Comparison of ENCODE assay signal across 9 mouse cellular contexts in genomic region chr1:135347498-135348169, GRCm38 (mm10). TPM values are rescaled to one million over a fixed set of nuclear protein-coding genes. Genes with fewer than 3 reads are reported as not detected.
DNase-seq lines count a peak whose midpoint lies in the region; ATAC-seq and TF ChIP-seq lines count a peak whose summit lies in the region.
"Had no signal": no experiment of that assay in that cellular context is flagged by ENCODE, and none has a peak within 500 bp of the region (broad histone marks: within the 10 kb centered on the region; RNA-seq: fewer than 3 reads in every experiment).

No protein-coding gene starts in this region.

- H3K27ac ChIP-seq in hindbrain, embryonic 10.5 days = 0 out of 2 replicates have a peak overlapping the region, but pooled peaks have one; percentile 9
- no peak overlapping the region for H3K27ac ChIP-seq in hindbrain, embryonic 16.5 days (ENCODE audit: low read depth, low read length)
- H3K27ac ChIP-seq in CH12.LX (ENCODE audit: insufficient read depth, low read depth) = no peak overlapping the region
- 0 out of 2 replicates have a peak overlapping the region, but pooled peaks have one; percentile 48 for H3K27ac ChIP-seq in embryonic facial prominence, embryonic 14.5 days (replicated peaks; ENCODE audit: low read depth, low read length)
- H3K27ac ChIP-seq in hindbrain, embryonic 12.5 days = no peak overlapping the region
- H3K27ac ChIP-seq: neural tube, embryonic 12.5 days had no signal

- H3K36me3 ChIP-seq in hindbrain, embryonic 10.5 days = no peaks in the 10 kb centered on the region
- H3K36me3 ChIP-seq in hindbrain, embryonic 16.5 days (ENCODE audit: control insufficient read depth, insufficient read depth, low read length) = no peaks in the 10 kb centered on the region
- H3K36me3 ChIP-seq in CH12.LX (replicated peaks in 1 of 2; ENCODE audit: control insufficient read depth in 1 of 2, insufficient read depth in 1 of 2, low read length in 1 of 2) = no peaks in the 10 kb centered on the region
- H3K36me3 ChIP-seq in embryonic facial prominence, embryonic 14.5 days (ENCODE audit: control insufficient read depth, insufficient read depth, low read length) = no peaks in the 10 kb centered on the region
- H3K36me3 ChIP-seq in hindbrain, embryonic 12.5 days = no peaks in the 10 kb centered on the region
- H3K36me3 ChIP-seq: neural tube, embryonic 12.5 days had no signal

- intact Hi-C loops in left cerebral cortex, postnatal 25 days (cut with DNase I) = no loop called here

- dilution Hi-C loops in CH12.LX (cut with MboI; ENCODE audit: extremely low pct_ligation_motif_present, extremely low pct_unique_long_range_greater_than_20kb, low sequenced_read_pairs) = no loop called here

- H3K9ac ChIP-seq in hindbrain, embryonic 16.5 days (ENCODE audit: low read depth, low read length) = no peak overlapping the region
- H3K9ac ChIP-seq in CH12.LX (ENCODE audit: insufficient read depth, low read depth) = no peak overlapping the region
- no peak overlapping the region for H3K9ac ChIP-seq in embryonic facial prominence, embryonic 14.5 days (ENCODE audit: low read depth, low read length)
- H3K9ac ChIP-seq in hindbrain, embryonic 12.5 days = no peak overlapping the region
- H3K9ac ChIP-seq: neural tube, embryonic 12.5 days had no signal

- no peak for TF ChIP-seq CTCF in CH12.LX (conservative IDR thresholded peaks at IDR 0.05 in 1 of 2, IDR thresholded peaks at IDR 0.05 in 1 of 2; ENCODE audit: low read depth in 2 of 2, low read length in 2 of 2)

- in situ Hi-C loops in CH12.LX (cut with MboI; ENCODE audit: low pct_ligation_motif_present, low pct_unique_long_range_greater_than_20kb, low sequenced_read_pairs) = no loop called here

- H3K4me1 ChIP-seq in hindbrain, embryonic 10.5 days (replicated peaks) = peaks cover 10% of the 10 kb centered on the region
- no peaks in the 10 kb centered on the region for H3K4me1 ChIP-seq in hindbrain, embryonic 16.5 days (ENCODE audit: control insufficient read depth, insufficient read depth, low read depth, low read length)
- H3K4me1 ChIP-seq in CH12.LX (ENCODE audit: control insufficient read depth in 1 of 2, insufficient read depth in 2 of 2) = peaks cover 18 to 26% of the 10 kb centered on the region in 2 experiments
- H3K4me1 ChIP-seq in embryonic facial prominence, embryonic 14.5 days (ENCODE audit: control insufficient read depth, insufficient read depth, low read length) = peaks cover 8% of the 10 kb centered on the region; the same call in 1 of the 2 replicates
- H3K4me1 ChIP-seq in hindbrain, embryonic 12.5 days = no peaks in the 10 kb centered on the region
- H3K4me1 ChIP-seq: neural tube, embryonic 12.5 days had no signal

- no peak for TF ChIP-seq RAD21 in CH12.LX (IDR thresholded peaks at IDR 0.05; ENCODE audit: low read depth, low read length)

- H3K27me3 ChIP-seq in hindbrain, embryonic 10.5 days (ENCODE audit: insufficient read depth, poor library complexity, severe bottlenecking) = no peaks in the 10 kb centered on the region
- H3K27me3 ChIP-seq in hindbrain, embryonic 16.5 days (replicated peaks; ENCODE audit: control insufficient read depth, insufficient read depth, low read length) = no peaks in the 10 kb centered on the region
- H3K27me3 ChIP-seq in CH12.LX (replicated peaks) = no peaks in the 10 kb centered on the region
- no peaks in the 10 kb centered on the region for H3K27me3 ChIP-seq in embryonic facial prominence, embryonic 14.5 days (replicated peaks; ENCODE audit: control insufficient read depth, insufficient read depth, low read length)
- no peaks in the 10 kb centered on the region for H3K27me3 ChIP-seq in hindbrain, embryonic 12.5 days
- H3K27me3 ChIP-seq: neural tube, embryonic 12.5 days had no signal

- 64% methylated on average over 4 of the region's 4 CpGs for WGBS in hindbrain, embryonic 10.5 days
- 54% methylated on average over 4 of the region's 4 CpGs for WGBS in hindbrain, embryonic 16.5 days
- WGBS in embryonic facial prominence, embryonic 14.5 days = 47% methylated on average over 4 of the region's 4 CpGs
- 52% methylated on average over 4 of the region's 4 CpGs for WGBS in hindbrain, embryonic 12.5 days

- TF ChIP-seq POLR2A in CH12.LX (IDR thresholded peaks at IDR 0.05; ENCODE audit: low read depth, low read length) = no peak

- no peaks in the 10 kb centered on the region for H3K79me2 ChIP-seq in CH12.LX (replicated peaks; ENCODE audit: control insufficient read depth, extremely low read depth, insufficient read depth, poor library complexity, severe bottlenecking)

- DNase-seq in hindbrain, embryonic 10.5 days (ENCODE audit: low spot score) = no peak
- DNase-seq in CH12.LX (ENCODE audit: extremely low read depth) = peak; percentile 34
- DNase-seq in embryonic facial prominence, embryonic 14.5 days (ENCODE audit: low spot score) = no peak
- peak; percentile 46 to 64 for DNase-seq in left cerebral cortex, postnatal 25 days (ENCODE audit: low spot score in 2 of 2)
- DNase-seq in testis, postnatal 14 days (ENCODE audit: low spot score) = peak; percentile 87
- no peak for DNase-seq in cerebellum, postnatal 4 days (ENCODE audit: low spot score in 2 of 2)

- no peak overlapping the region for H3K4me2 ChIP-seq in hindbrain, embryonic 16.5 days (ENCODE audit: low read length)
- H3K4me2 ChIP-seq in CH12.LX (ENCODE audit: insufficient read depth, low read depth, poor library complexity, severe bottlenecking) = no peak overlapping the region
- H3K4me2 ChIP-seq in embryonic facial prominence, embryonic 14.5 days (ENCODE audit: low read depth, low read length) = no peak overlapping the region
- H3K4me2 ChIP-seq in hindbrain, embryonic 12.5 days (replicated peaks) = no peak overlapping the region
- H3K4me2 ChIP-seq: neural tube, embryonic 12.5 days had no signal

- ATAC-seq in hindbrain, embryonic 16.5 days = no peak
- no peak; the same call in 1 of the 2 replicates for ATAC-seq in embryonic facial prominence, embryonic 14.5 days (ENCODE audit: low read depth)
- no peak for ATAC-seq in hindbrain, embryonic 12.5 days (ENCODE audit: low FRiP score)

- no peak for TF ChIP-seq EP300 in CH12.LX (IDR thresholded peaks at IDR 0.05; ENCODE audit: low read length)

- H3K9me3 ChIP-seq in hindbrain, embryonic 10.5 days = no peaks in the 10 kb centered on the region
- H3K9me3 ChIP-seq in hindbrain, embryonic 16.5 days (ENCODE audit: control insufficient read depth, low read length) = no peaks in the 10 kb centered on the region
- H3K9me3 ChIP-seq in CH12.LX (replicated peaks; ENCODE audit: low read length) = peaks cover 2% of the 10 kb centered on the region
- H3K9me3 ChIP-seq in embryonic facial prominence, embryonic 14.5 days (ENCODE audit: control insufficient read depth, low read length) = no peaks in the 10 kb centered on the region
- H3K9me3 ChIP-seq in hindbrain, embryonic 12.5 days (replicated peaks) = no peaks in the 10 kb centered on the region
- H3K9me3 ChIP-seq: neural tube, embryonic 12.5 days had no signal

- H3K4me3 ChIP-seq in hindbrain, embryonic 10.5 days = no peak overlapping the region
- H3K4me3 ChIP-seq in hindbrain, embryonic 16.5 days (ENCODE audit: low read length) = no peak overlapping the region
- H3K4me3 ChIP-seq in CH12.LX (replicated peaks in 1 of 3; ENCODE audit: low read depth in 2 of 3, low read length in 2 of 3, poor library complexity in 1 of 3) = no peak overlapping the region
- no peak overlapping the region for H3K4me3 ChIP-seq in embryonic facial prominence, embryonic 14.5 days (ENCODE audit: low read depth, low read length)
- H3K4me3 ChIP-seq in hindbrain, embryonic 12.5 days = no peak overlapping the region
- H3K4me3 ChIP-seq: neural tube, embryonic 12.5 days had no signal

TF ChIP-seq in CH12.LX, 34 proteins besides CTCF, POLR2A, EP300 and RAD21 (continues in another document):
- TF ChIP-seq SIN3A (IDR thresholded peaks at IDR 0.05; ENCODE audit: low read length) (no peak), PAX5 (IDR thresholded peaks at IDR 0.05; ENCODE audit: low read length) (no peak), POLR2AphosphoS2 (IDR thresholded peaks at IDR 0.05; ENCODE audit: low read depth, low read length) (no peak), ZKSCAN1 (IDR thresholded peaks at IDR 0.05; ENCODE audit: borderline replicate concordance, low read depth, low read length) (no peak), E2F4 (IDR thresholded peaks at IDR 0.05; ENCODE audit: insufficient replicate concordance, low read depth, low read length) (no peak), USF2 (conservative IDR thresholded peaks at IDR 0.05; ENCODE audit: low read depth, low read length) (no peak)

RNA-seq across cellular contexts. Expression of gene Lmod1, which starts 23.0 kb away (rescaled TPM):
- polyA plus RNA-seq in hindbrain, embryonic 10.5 days (2016; fragmentation: Nextera tagmentation; extraction: Ambion mirVana) = 0.50 and 0.66 TPM in 2 replicates
- polyA plus RNA-seq in hindbrain, embryonic 16.5 days (2015; fragmentation: Nextera tagmentation; extraction: Ambion mirVana) = 0.28 and 0.46 TPM in 2 replicates
- total RNA-seq in CH12.LX (2012; rRNA removed) = not detected in 2 replicates
- not detected in 2 replicates for total RNA-seq in CH12.LX (2014; rRNA removed)
- not detected in 2 replicates for polyA plus RNA-seq in CH12.LX (2012; ENCODE audit: insufficient read length, low read depth)
- 1.0 and 1.4 TPM in 2 replicates for polyA plus RNA-seq in embryonic facial prominence, embryonic 14.5 days (2014; fragmentation: Nextera tagmentation; extraction: Ambion mirVana)
- under 1 TPM; 0.76 to 0.94 TPM for total RNA-seq in left cerebral cortex, postnatal 25 days (2021)
- 0.44 and 0.94 TPM in 2 replicates for polyA plus RNA-seq in hindbrain, embryonic 12.5 days (2016; fragmentation: Nextera tagmentation; extraction: Ambion mirVana)

RNA-seq across cellular contexts. Expression of gene Shisa4, which starts 27.4 kb away (rescaled TPM):
- 63.3 and 72.2 TPM in 2 replicates for polyA plus RNA-seq in hindbrain, embryonic 10.5 days (2016; fragmentation: Nextera tagmentation; extraction: Ambion mirVana)
- polyA plus RNA-seq in hindbrain, embryonic 16.5 days (2015; fragmentation: Nextera tagmentation; extraction: Ambion mirVana) = 130 and 135 TPM in 2 replicates
- total RNA-seq in CH12.LX (2012; rRNA removed) (0.08 and 0.13 TPM in 2 replicates), CH12.LX (2014; rRNA removed) (not detected in 2 replicates)
- polyA plus RNA-seq in CH12.LX (2012; ENCODE audit: insufficient read length, low read depth) = 0.18 and 0.41 TPM in 2 replicates
- polyA plus RNA-seq in embryonic facial prominence, embryonic 14.5 days (2014; fragmentation: Nextera tagmentation; extraction: Ambion mirVana) = 25.2 and 25.6 TPM in 2 replicates
- 100 to 1,000 TPM; 188 to 196 TPM for total RNA-seq in left cerebral cortex, postnatal 25 days (2021)
- 64.1 and 69.8 TPM in 2 replicates for polyA plus RNA-seq in hindbrain, embryonic 12.5 days (2016; fragmentation: Nextera tagmentation; extraction: Ambion mirVana)

RNA-seq across cellular contexts. Expression of gene Timm17a, which starts 34.1 kb away (rescaled TPM):
- 193 and 199 TPM in 2 replicates for polyA plus RNA-seq in hindbrain, embryonic 10.5 days (2016; fragmentation: Nextera tagmentation; extraction: Ambion mirVana)
- polyA plus RNA-seq in hindbrain, embryonic 16.5 days (2015; fragmentation: Nextera tagmentation; extraction: Ambion mirVana) = 166 and 193 TPM in 2 replicates
- total RNA-seq in CH12.LX (2012; rRNA removed) = 126 and 180 TPM in 2 replicates
- total RNA-seq in CH12.LX (2014; rRNA removed) = 238 and 272 TPM in 2 replicates
- polyA plus RNA-seq in CH12.LX (2012; ENCODE audit: insufficient read length, low read depth) = 341 and 372 TPM in 2 replicates
- polyA plus RNA-seq in embryonic facial prominence, embryonic 14.5 days (2014; fragmentation: Nextera tagmentation; extraction: Ambion mirVana) = 215 and 224 TPM in 2 replicates
- 100 to 1,000 TPM; 159 to 175 TPM for total RNA-seq in left cerebral cortex, postnatal 25 days (2021)
- 141 and 147 TPM in 2 replicates for polyA plus RNA-seq in hindbrain, embryonic 12.5 days (2016; fragmentation: Nextera tagmentation; extraction: Ambion mirVana)

Comparison
In these comparisons a context has a peak if more than half of its experiments do, and no peak if none do; other contexts are left out.
1. H3K27ac ChIP-seq: peak in hindbrain, embryonic 10.5 days (single experiment) and embryonic facial prominence, embryonic 14.5 days (single experiment); none in hindbrain, embryonic 16.5 days (single experiment), CH12.LX (single experiment) and hindbrain, embryonic 12.5 days (single experiment).
2. DNase-seq: peak in CH12.LX (single experiment), left cerebral cortex, postnatal 25 days (2 of 2) and testis, postnatal 14 days (single experiment); none in hindbrain, embryonic 10.5 days (single experiment), embryonic facial prominence, embryonic 14.5 days (single experiment) and cerebellum, postnatal 4 days (0 of 2).
3. RNA of gene Shisa4, which starts 27.4 kb away (polyA plus RNA-seq): 130 to 135 TPM in hindbrain, embryonic 16.5 days, 63.3 to 72.2 TPM in hindbrain, embryonic 10.5 days, 64.1 to 69.8 TPM in hindbrain, embryonic 12.5 days and 25.2 to 25.6 TPM in embryonic facial prominence, embryonic 14.5 days; 0.18 to 0.41 TPM in CH12.LX; every median in the first group is over 10 times any median in the second.